Mouse (Mus musculus): Measurements from ENCODE around the gene Rpl7a. TPM values are rescaled to one million over a fixed set of nuclear protein-coding genes. Genes with fewer than 3 reads are reported as not detected.

Rpl7a gene
- polyA plus RNA-seq, 1 experiment from 2014 or later = 297 TPM

DNA sequence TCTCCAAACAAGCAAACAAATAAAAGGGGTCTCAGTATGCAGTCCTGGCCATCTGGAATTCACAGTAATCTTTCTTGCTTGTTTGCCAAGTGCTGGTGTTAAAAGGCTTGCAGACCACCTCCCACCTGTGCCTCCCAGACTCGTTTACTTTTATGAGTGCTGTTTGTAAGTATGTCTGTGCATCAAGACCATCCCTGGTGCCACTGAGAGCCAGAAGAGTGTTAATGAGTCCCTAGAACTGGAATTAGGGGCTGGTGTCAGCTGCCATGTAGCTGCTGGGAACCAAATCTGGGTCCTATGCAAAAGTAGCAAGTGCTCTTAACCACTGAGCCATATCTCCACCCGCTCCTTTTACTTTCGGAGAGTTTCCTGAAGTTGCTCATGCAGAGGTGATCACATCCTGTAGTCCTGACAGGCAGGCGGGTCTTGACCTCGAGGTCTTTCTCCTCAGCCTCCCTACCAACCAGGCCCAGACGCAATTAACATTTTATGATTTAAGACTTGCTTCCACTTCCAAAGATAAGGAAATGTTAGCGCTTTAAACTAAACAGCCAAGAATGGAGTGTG lies 8.6 kb upstream of the Rpl7a start:
- peak overlapping the region; percentile 80 for H3K9ac ChIP-seq (ENCODE audit: low read depth, low read length)
- H3K27me3 ChIP-seq (ENCODE audit: control insufficient read depth, insufficient read depth, low read depth, low read length) = no peaks in the 10 kb centered on the region
- H3K4me1 ChIP-seq (ENCODE audit: control insufficient read depth, low read depth, low read length) = peaks cover 23% of the 10 kb centered on the region
- WGBS (ENCODE audit: insufficient replicate concordance) = 3% methylated on average over 7 of the region's 7 CpGs
- no peaks in the 10 kb centered on the region for H3K9me3 ChIP-seq (replicated peaks; ENCODE audit: control insufficient read depth, low read length)
- peak overlapping the region; percentile 84 for H3K4me3 ChIP-seq (ENCODE audit: low read depth, low read length)
- peaks cover 17% of the 10 kb centered on the region for H3K36me3 ChIP-seq (ENCODE audit: control insufficient read depth, insufficient read depth)
- H3K27ac ChIP-seq (ENCODE audit: low read length) = peak overlapping the region; percentile 80
- H3K4me2 ChIP-seq (ENCODE audit: low read depth, low read length) = peak overlapping the region; percentile 78
- ATAC-seq (ENCODE audit: low read depth) = no peak

DNA sequence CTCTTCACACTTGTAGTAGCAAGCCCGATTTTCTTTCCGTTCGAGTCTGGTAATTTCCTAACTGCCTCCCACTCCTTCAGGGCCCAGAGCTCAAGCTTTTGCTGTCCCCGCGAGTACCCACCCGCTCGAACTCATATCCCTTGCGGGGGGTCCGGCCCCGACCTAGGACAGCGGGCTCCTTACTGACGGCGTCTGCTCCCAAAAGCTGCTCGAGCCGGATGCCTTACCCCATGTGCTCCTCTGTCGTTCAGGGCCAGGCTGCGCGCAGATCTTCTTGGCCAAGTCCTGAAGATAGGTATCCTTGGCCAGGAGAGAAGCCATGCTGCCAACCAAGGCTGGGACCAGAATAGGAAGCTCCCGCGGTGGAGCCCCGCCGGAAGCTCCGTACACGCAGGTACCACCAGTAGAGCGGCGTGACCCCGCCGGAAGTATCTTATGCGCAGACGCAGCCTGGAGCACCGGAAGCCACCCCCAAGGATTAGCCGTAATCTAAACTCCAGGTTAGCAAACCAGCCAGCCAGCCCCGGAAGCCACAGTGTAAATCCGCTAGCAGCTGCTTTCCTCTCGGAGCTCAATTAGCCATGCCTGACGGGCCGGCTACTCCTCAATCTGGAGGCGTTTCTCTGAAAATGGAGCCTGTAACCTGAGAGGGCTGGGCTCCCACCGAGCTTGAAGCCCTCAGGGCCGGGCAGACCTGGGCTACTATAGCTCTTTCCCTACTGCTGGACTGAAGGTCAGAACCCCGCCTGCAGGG lies 7.9 kb upstream of the Rpl7a start, which contains the start of gene Surf6:
TSS of gene Surf6 (minus strand) at position 413 of the 754 bp plus-strand sequence.
- Histone ChIP-seq H3K9ac (ENCODE audit: low read depth, low read length) (peak within 1 kb of the TSS; percentile 80), H3K4me1 (ENCODE audit: control insufficient read depth, low read depth, low read length) (peaks cover 23% of the 10 kb centered on the region), H3K36me3 (ENCODE audit: control insufficient read depth, insufficient read depth) (peaks cover 24% of the 10 kb centered on the region), H3K9me3 (replicated peaks; ENCODE audit: control insufficient read depth, low read length) (no peaks in the 10 kb centered on the region), H3K27ac (ENCODE audit: low read length) (peak within 1 kb of the TSS; percentile 80), H3K4me3 (ENCODE audit: low read depth, low read length) (peak within 1 kb of the TSS; percentile 84), H3K4me2 (ENCODE audit: low read depth, low read length) (peak within 1 kb of the TSS; percentile 78), H3K27me3 (ENCODE audit: control insufficient read depth, insufficient read depth, low read depth, low read length) (no peaks in the 10 kb centered on the region)
- under 1% methylated on average over 41 of the region's 41 CpGs for WGBS (ENCODE audit: insufficient replicate concordance)
- ATAC-seq (ENCODE audit: low read depth) = peak; percentile 94

GRCm38 (mm10) chr2:26903311-26903710 lies 7.3 kb upstream of the Rpl7a start:
- peak overlapping the region; percentile 80 for H3K9ac ChIP-seq (ENCODE audit: low read depth, low read length)

GRCm38 (mm10) chr2:26905936-26906335 lies 4.6 kb upstream of the Rpl7a start:
- no peak overlapping the region for H3K4me2 ChIP-seq (ENCODE audit: low read depth, low read length)
- no peak for ATAC-seq (ENCODE audit: low read depth)
- H3K4me3 ChIP-seq (ENCODE audit: low read depth, low read length) = no peak overlapping the region
- no peaks in the 10 kb centered on the region for H3K9me3 ChIP-seq (replicated peaks; ENCODE audit: control insufficient read depth, low read length)
- 86% methylated on average over 2 of the region's 2 CpGs for WGBS (ENCODE audit: insufficient replicate concordance)
- no peak overlapping the region for H3K27ac ChIP-seq (ENCODE audit: low read length)
- H3K9ac ChIP-seq (ENCODE audit: low read depth, low read length) = no peak overlapping the region
- H3K4me1 ChIP-seq (ENCODE audit: control insufficient read depth, low read depth, low read length) = peaks cover 36% of the 10 kb centered on the region
- peaks cover 17% of the 10 kb centered on the region for H3K36me3 ChIP-seq (ENCODE audit: control insufficient read depth, insufficient read depth)
- no peaks in the 10 kb centered on the region for H3K27me3 ChIP-seq (ENCODE audit: control insufficient read depth, insufficient read depth, low read depth, low read length)

More at GRCm38 (mm10) chr2:26903311-26903710, 7.3 kb upstream of the Rpl7a start:
- WGBS (ENCODE audit: insufficient replicate concordance) = 8% methylated on average over 7 of the region's 7 CpGs
- peak overlapping the region; percentile 80 for H3K27ac ChIP-seq (ENCODE audit: low read length)
- no peaks in the 10 kb centered on the region for H3K9me3 ChIP-seq (replicated peaks; ENCODE audit: control insufficient read depth, low read length)
- peaks cover 28% of the 10 kb centered on the region for H3K4me1 ChIP-seq (ENCODE audit: control insufficient read depth, low read depth, low read length)
- peaks cover 30% of the 10 kb centered on the region for H3K36me3 ChIP-seq (ENCODE audit: control insufficient read depth, insufficient read depth)
- H3K27me3 ChIP-seq (ENCODE audit: control insufficient read depth, insufficient read depth, low read depth, low read length) = no peaks in the 10 kb centered on the region
- ATAC-seq (ENCODE audit: low read depth) = no peak
- H3K4me2 ChIP-seq (ENCODE audit: low read depth, low read length) = peak overlapping the region; percentile 78
- peak overlapping the region; percentile 84 for H3K4me3 ChIP-seq (ENCODE audit: low read depth, low read length)

GRCm38 (mm10) chr2:26906431-26906830 lies 4.1 kb upstream of the Rpl7a start:
- Histone ChIP-seq H3K27ac (ENCODE audit: low read length) (no peak overlapping the region), H3K9ac (ENCODE audit: low read depth, low read length) (no peak overlapping the region), H3K36me3 (ENCODE audit: control insufficient read depth, insufficient read depth) (peaks cover 17% of the 10 kb centered on the region), H3K9me3 (replicated peaks; ENCODE audit: control insufficient read depth, low read length) (no peaks in the 10 kb centered on the region), H3K4me1 (ENCODE audit: control insufficient read depth, low read depth, low read length) (peaks cover 31% of the 10 kb centered on the region), H3K4me3 (ENCODE audit: low read depth, low read length) (no peak overlapping the region), H3K27me3 (ENCODE audit: control insufficient read depth, insufficient read depth, low read depth, low read length) (no peaks in the 10 kb centered on the region), H3K4me2 (ENCODE audit: low read depth, low read length) (no peak overlapping the region)
- WGBS (ENCODE audit: insufficient replicate concordance) = 76% methylated on average over 3 of the region's 3 CpGs
- no peak for ATAC-seq (ENCODE audit: low read depth)

DNA sequence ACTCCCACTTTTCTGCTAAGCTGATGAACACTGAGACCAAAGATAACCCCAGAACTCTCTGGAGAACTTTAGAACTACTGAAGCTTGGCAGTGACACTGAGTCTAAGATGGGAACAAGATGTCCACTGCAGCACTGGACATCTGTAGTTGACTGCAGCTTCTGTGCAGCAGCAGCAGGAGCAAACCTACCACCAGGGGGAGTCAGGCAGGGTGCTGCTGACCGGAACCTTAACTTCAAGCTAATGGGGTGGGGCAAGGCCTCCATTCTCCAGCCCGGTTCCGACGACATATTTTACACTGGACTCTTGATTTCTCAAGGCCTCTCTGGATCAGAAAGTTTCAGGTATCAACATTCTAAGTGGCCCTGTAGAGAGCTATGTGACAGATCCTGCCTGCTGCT lies 3.5 kb upstream of the Rpl7a start:
- Histone ChIP-seq H3K9ac (ENCODE audit: low read depth, low read length) (no peak overlapping the region), H3K4me1 (ENCODE audit: control insufficient read depth, low read depth, low read length) (peaks cover 29% of the 10 kb centered on the region)
- no peak for ATAC-seq (ENCODE audit: low read depth)

GRCm38 (mm10) chr2:26908710-26909386 lies 1.7 kb upstream of the Rpl7a start:
- WGBS (ENCODE audit: insufficient replicate concordance) = 60% methylated on average over 18 of the region's 18 CpGs
- Histone ChIP-seq H3K4me3 (ENCODE audit: low read depth, low read length) (peak overlapping the region; percentile 69), H3K4me2 (ENCODE audit: low read depth, low read length) (peak overlapping the region; percentile 75), H3K9ac (ENCODE audit: low read depth, low read length) (peak overlapping the region; percentile 70), H3K27ac (ENCODE audit: low read length) (0 out of 2 replicates have a peak overlapping the region, but pooled peaks have one; percentile 89), H3K36me3 (ENCODE audit: control insufficient read depth, insufficient read depth) (peaks cover 39% of the 10 kb centered on the region), H3K9me3 (replicated peaks; ENCODE audit: control insufficient read depth, low read length) (no peaks in the 10 kb centered on the region), H3K4me1 (ENCODE audit: control insufficient read depth, low read depth, low read length) (peaks cover 29% of the 10 kb centered on the region), H3K27me3 (ENCODE audit: control insufficient read depth, insufficient read depth, low read depth, low read length) (no peaks in the 10 kb centered on the region)
- ATAC-seq (ENCODE audit: low read depth) = no peak

More for the DNA sequence above, 3.5 kb upstream of the Rpl7a start:
- Histone ChIP-seq H3K4me3 (ENCODE audit: low read depth, low read length) (no peak overlapping the region), H3K9me3 (replicated peaks; ENCODE audit: control insufficient read depth, low read length) (no peaks in the 10 kb centered on the region), H3K27ac (ENCODE audit: low read length) (no peak overlapping the region), H3K27me3 (ENCODE audit: control insufficient read depth, insufficient read depth, low read depth, low read length) (no peaks in the 10 kb centered on the region), H3K36me3 (ENCODE audit: control insufficient read depth, insufficient read depth) (peaks cover 22% of the 10 kb centered on the region), H3K4me2 (ENCODE audit: low read depth, low read length) (no peak overlapping the region)
- 35% methylated on average over 4 of the region's 4 CpGs for WGBS (ENCODE audit: insufficient replicate concordance)

GRCm38 (mm10) chr2:26909387-26909784 lies 1.2 kb upstream of the Rpl7a start:
- Histone ChIP-seq H3K4me2 (ENCODE audit: low read depth, low read length) (peak overlapping the region; percentile 75), H3K4me1 (ENCODE audit: control insufficient read depth, low read depth, low read length) (peaks cover 27% of the 10 kb centered on the region), H3K27ac (ENCODE audit: low read length) (peak overlapping the region; percentile 89; the same call in 1 of the 2 replicates), H3K36me3 (ENCODE audit: control insufficient read depth, insufficient read depth) (peaks cover 44% of the 10 kb centered on the region), H3K9me3 (replicated peaks; ENCODE audit: control insufficient read depth, low read length) (no peaks in the 10 kb centered on the region), H3K9ac (ENCODE audit: low read depth, low read length) (peak overlapping the region; percentile 70), H3K27me3 (ENCODE audit: control insufficient read depth, insufficient read depth, low read depth, low read length) (no peaks in the 10 kb centered on the region), H3K4me3 (ENCODE audit: low read depth, low read length) (peak overlapping the region; percentile 69)
- ATAC-seq (ENCODE audit: low read depth) = no peak

Measured in liver, embryonic 16.5 days (tissue).